Mouse (Mus musculus) small intestine, adult 2 months (tissue): ENCODE measurements around the gene Dst.

ENCODE experiments used
- CTCF ChIP-seq: fragments of 200-500 bp; IDR thresholded peaks from 2 replicates; pipeline ENCODE4 v1.5.1; 2012; ENCODE audit warnings: low read depth, mild to moderate bottlenecking, control low read depth, inconsistent platforms, low read length, moderate library complexity, mixed read lengths; ENCODE audit not compliant: insufficient replicate concordance, insufficient read length; ENCODE audit errors: extremely low read depth
- POLR2A ChIP-seq: fragments of 200-500 bp; IDR thresholded peaks from 2 replicates; pipeline ENCODE4 v1.6.1; 2012; ENCODE audit warnings: low read depth, mild to moderate bottlenecking, control low read depth, inconsistent platforms, low read length, moderate library complexity

DNA sequence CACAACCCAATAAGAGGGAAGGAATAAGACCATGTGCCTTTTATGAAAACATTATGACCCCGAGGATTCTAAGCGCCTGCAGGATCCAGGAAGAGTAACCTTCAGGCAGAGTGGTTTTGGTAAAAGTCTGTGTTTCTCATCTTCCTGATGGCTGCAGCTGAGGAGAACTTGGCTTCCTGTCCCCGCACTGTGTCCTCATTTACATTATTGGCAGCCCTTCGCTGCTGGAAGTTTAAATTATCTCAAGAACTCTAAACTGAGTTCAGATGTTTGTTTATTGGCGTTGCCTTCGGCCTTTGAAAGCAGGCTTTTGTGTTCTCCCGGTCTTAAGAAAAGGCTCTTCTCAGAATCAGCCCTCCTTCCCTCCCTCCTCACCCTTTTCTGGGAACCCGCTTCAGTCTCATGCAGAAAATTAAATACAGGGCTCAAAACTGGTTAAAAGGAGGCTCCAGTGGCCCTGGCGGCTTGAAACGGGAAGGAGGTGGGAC lies 97.3 kb downstream of the Dst start:
- TF ChIP-seq CTCF (no peak), POLR2A (no peak)
